Mouse (Mus musculus) ES-E14 (cell line): ENCODE data around the gene Bola1.

Source experiments
- CHD2 ChIP-seq: IDR thresholded peaks from 2 replicates; pipeline ENCODE4 v1.6.1; 2014; ENCODE audit warnings: mild to moderate bottlenecking, low read depth, low read length, inconsistent platforms
- HCFC1 ChIP-seq: IDR thresholded peaks from 2 replicates; pipeline ENCODE4 v1.6.1; 2012; ENCODE audit warnings: low read length, inconsistent platforms, borderline replicate concordance; ENCODE audit not compliant: insufficient read depth
- MAFK ChIP-seq: IDR thresholded peaks from 2 replicates; pipeline ENCODE4 v1.6.1; 2014; ENCODE audit warnings: mild to moderate bottlenecking, low read depth, low read length, inconsistent platforms; ENCODE audit not compliant: insufficient read depth
- ZC3H11A ChIP-seq: IDR thresholded peaks from 2 replicates; pipeline ENCODE4 v1.6.1; 2012; ENCODE audit warnings: low read depth, mild to moderate bottlenecking, inconsistent platforms, low read length, borderline replicate concordance

DNA sequence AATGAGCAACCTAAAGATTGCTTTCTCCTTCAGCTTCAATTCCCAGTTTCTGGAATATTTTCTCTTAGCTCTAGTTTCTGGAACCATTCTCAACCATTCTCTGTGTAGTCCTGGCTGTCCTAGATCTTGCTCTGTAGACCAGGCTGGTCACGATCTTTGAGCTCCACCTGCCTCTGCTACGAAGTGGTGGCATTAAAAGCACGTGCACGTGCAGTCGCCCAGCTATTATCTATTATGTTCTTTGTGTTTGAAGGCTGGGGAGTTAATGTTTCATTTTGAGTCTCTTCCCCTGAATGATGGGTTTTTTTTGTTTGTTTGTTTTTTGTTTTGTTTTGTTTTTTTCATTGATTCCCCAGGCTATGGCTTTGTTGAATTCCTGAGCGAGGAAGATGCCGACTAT lies 46.3 kb downstream of the Bola1 start:
- no peak for TF ChIP-seq MAFK
- TF ChIP-seq ZC3H11A = no peak
- no peak for TF ChIP-seq CHD2
- TF ChIP-seq HCFC1 = no peak
